Mouse (Mus musculus) limb, embryonic 13.5 days (tissue): ENCODE results near the gene Ahsg. TPM values are rescaled to one million over a fixed set of nuclear protein-coding genes. Genes with fewer than 3 reads are reported as not detected.

Source experiments
- ATAC-seq: fragments of 200-750 bp; cut with Nextera tagmentation; 2 replicates; pipeline ENCODE4 v1.8.0; 2017; ENCODE audit warnings: low read depth, moderate number of reproducible peaks, moderate TSS enrichment; ENCODE audit not compliant: low FRiP score
- H3K27ac ChIP-seq: fragments of 300-500 bp; sonication (generic); 2 replicates; pipeline ENCODE4 v1.5.1; 2015; ENCODE audit warnings: inconsistent platforms, mild to moderate bottlenecking, moderate library complexity
- H3K27me3 ChIP-seq: fragments of 300-500 bp; sonication (generic); 2 replicates; pipeline ENCODE4 v1.6.1; 2015; ENCODE audit warnings: mild to moderate bottlenecking, inconsistent platforms
- H3K36me3 ChIP-seq: fragments of 300-500 bp; sonication (generic); 2 replicates; pipeline ENCODE4 v1.6.1; 2015; ENCODE audit warnings: inconsistent platforms, mild to moderate bottlenecking, moderate library complexity
- H3K4me1 ChIP-seq: fragments of 300-500 bp; sonication (generic); 2 replicates; pipeline ENCODE4 v1.6.1; 2015; ENCODE audit warnings: inconsistent platforms
- H3K4me2 ChIP-seq: fragments of 300-500 bp; sonication (generic); replicated peaks from 2 replicates; pipeline ENCODE4 v1.6.1; 2015; ENCODE audit warnings: inconsistent platforms, mild to moderate bottlenecking, moderate library complexity
- H3K4me3 ChIP-seq: fragments of 300-500 bp; sonication (generic); 2 replicates; pipeline ENCODE4 v1.5.1; 2015; ENCODE audit warnings: moderate library complexity, mild to moderate bottlenecking, inconsistent platforms
- H3K9ac ChIP-seq: fragments of 300-500 bp; sonication (generic); 2 replicates; pipeline ENCODE4 v1.6.1; 2015; ENCODE audit warnings: mild to moderate bottlenecking, inconsistent platforms
- H3K9me3 ChIP-seq: fragments of 300-500 bp; sonication (generic); 2 replicates; pipeline ENCODE4 v1.6.1; 2016; ENCODE audit warnings: inconsistent platforms
- WGBS: fragments of 180-500 bp; shearing (Covaris S2); methylation state at CpG from one replicate; pipeline ENCODE4 v1.1.7; 2015; 5-methylcytosine and 5-hydroxymethylcytosine counted together
- polyA plus RNA-seq: library from polyadenylated mRNA; unstranded; fragments of >200 nt; fragmentation: Nextera tagmentation; extraction: Ambion mirVana; gene quantifications from 2 replicates; pipeline ENCODE4 v1.2.1, GENCODE M21; 2015

Ahsg gene
- polyA plus RNA-seq, 1 experiment from 2014 or later: not detected

GRCm38 (mm10) chr16:22891733-22892154, 667 bp downstream of the Ahsg start:
- 92% methylated on average over 8 of the region's 8 CpGs for WGBS
- no peak overlapping the region for H3K4me2 ChIP-seq
- no peaks in the 10 kb centered on the region for H3K9me3 ChIP-seq
- no peak for ATAC-seq
- H3K4me1 ChIP-seq: no peaks in the 10 kb centered on the region
- no peaks in the 10 kb centered on the region for H3K36me3 ChIP-seq
- no peak overlapping the region for H3K4me3 ChIP-seq
- no peak overlapping the region for H3K9ac ChIP-seq
- no peaks in the 10 kb centered on the region for H3K27me3 ChIP-seq
- no peak overlapping the region for H3K27ac ChIP-seq

DNA sequence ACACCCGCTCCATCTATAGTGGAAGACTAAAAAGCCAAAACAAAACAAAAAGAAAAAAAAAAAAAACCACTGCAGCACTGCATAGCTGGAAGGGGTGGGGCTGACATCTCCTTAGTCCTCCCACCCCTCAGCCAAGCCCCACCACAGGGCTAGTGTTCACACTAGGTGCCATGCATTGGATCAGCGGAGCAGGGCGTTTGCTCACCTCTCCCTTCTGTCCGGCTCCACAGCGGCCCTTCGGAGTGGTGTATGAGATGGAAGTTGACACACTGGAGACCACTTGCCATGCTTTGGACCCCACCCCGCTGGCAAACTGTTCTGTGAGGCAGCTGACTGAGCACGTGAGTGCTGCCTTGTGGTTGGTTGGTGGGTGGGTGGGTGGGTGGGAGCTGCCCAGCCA, 3.0 kb downstream of the Ahsg start:
- Histone ChIP-seq H3K4me2 (no peak overlapping the region), H3K9ac (no peak overlapping the region), H3K27ac (no peak overlapping the region), H3K27me3 (no peaks in the 10 kb centered on the region), H3K4me3 (no peak overlapping the region), H3K9me3 (no peaks in the 10 kb centered on the region), H3K36me3 (no peaks in the 10 kb centered on the region), H3K4me1 (peaks cover under 1% of the 10 kb centered on the region; the same call in 1 of the 2 replicates)
- 79% methylated on average over 8 of the region's 8 CpGs for WGBS
- no peak for ATAC-seq

- ATAC-seq: no peak
- H3K9ac ChIP-seq: no peak overlapping the region
- no peaks in the 10 kb centered on the region for H3K9me3 ChIP-seq
- H3K4me3 ChIP-seq: no peak overlapping the region
- peaks cover 7% of the 10 kb centered on the region for H3K4me1 ChIP-seq
- 70% methylated on average over 2 of the region's 2 CpGs for WGBS
- no peak overlapping the region for H3K27ac ChIP-seq
- no peaks in the 10 kb centered on the region for H3K27me3 ChIP-seq
- no peak overlapping the region for H3K4me2 ChIP-seq
- H3K36me3 ChIP-seq: no peaks in the 10 kb centered on the region
Measured at GRCm38 (mm10) chr16:22896618-22897017, 5.5 kb downstream of the Ahsg start.

DNA sequence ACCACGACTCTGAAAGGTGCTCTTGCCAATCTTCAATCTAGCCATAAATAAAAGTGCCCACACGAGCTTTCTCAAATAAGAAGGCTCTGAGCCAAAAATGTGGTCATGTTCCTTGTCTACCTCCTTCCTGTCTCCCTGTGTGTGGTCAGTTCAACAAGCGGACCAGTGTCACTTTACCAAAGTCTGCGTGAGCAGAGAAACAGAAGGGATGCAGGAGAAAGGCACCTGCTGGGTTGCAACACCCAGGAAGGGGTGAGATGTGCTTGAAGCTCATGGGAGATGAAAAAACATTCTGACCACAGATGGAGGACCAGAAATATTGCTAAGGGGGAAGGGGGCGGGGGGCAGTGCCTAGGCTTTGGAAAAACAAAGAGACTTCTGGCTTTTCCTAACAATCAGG, 8.3 kb downstream of the Ahsg start:
- ATAC-seq: no peak
- Histone ChIP-seq H3K9me3 (no peaks in the 10 kb centered on the region), H3K27me3 (no peaks in the 10 kb centered on the region), H3K36me3 (no peaks in the 10 kb centered on the region), H3K4me1 (peaks cover 7% of the 10 kb centered on the region), H3K27ac (no peak overlapping the region), H3K9ac (no peak overlapping the region), H3K4me2 (no peak overlapping the region), H3K4me3 (no peak overlapping the region)
- WGBS: 54% methylated on average over 5 of the region's 5 CpGs

- ATAC-seq: no peak
- 81% methylated on average over 10 of the region's 10 CpGs for WGBS
- Histone ChIP-seq H3K4me2 (no peak overlapping the region), H3K36me3 (no peaks in the 10 kb centered on the region), H3K27me3 (no peaks in the 10 kb centered on the region), H3K27ac (no peak overlapping the region), H3K4me3 (no peak overlapping the region), H3K9ac (no peak overlapping the region), H3K4me1 (peaks cover 7% of the 10 kb centered on the region), H3K9me3 (no peaks in the 10 kb centered on the region)
Measured at GRCm38 (mm10) chr16:22899866-22900570, 8.9 kb downstream of the Ahsg start.

DNA sequence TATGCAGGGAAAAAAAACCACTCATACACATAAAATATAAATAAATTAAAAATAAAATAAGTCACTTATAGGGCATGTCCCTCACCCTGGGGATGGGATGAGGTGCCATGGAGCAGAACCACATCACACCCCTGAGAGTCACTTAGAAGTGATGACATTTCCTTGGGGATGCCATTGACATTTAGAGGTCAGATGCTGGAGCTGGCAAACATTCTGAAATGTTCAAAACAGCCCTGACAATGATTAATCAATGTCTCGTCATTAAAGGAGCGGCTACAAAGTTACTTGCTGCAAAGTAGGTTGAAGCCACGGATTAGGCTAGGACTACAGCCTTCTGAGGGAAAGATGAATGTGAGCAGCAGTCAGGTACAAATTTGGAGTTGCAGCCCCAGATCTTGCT, 10.2 kb downstream of the Ahsg start:
- 88% methylated on average over 3 of the region's 3 CpGs for WGBS
- peaks cover 7% of the 10 kb centered on the region for H3K4me1 ChIP-seq
- no peak overlapping the region for H3K4me2 ChIP-seq
- no peaks in the 10 kb centered on the region for H3K27me3 ChIP-seq
- H3K36me3 ChIP-seq: no peaks in the 10 kb centered on the region
- ATAC-seq: no peak
- H3K9ac ChIP-seq: no peak overlapping the region
- H3K27ac ChIP-seq: no peak overlapping the region
- H3K4me3 ChIP-seq: no peak overlapping the region
- no peaks in the 10 kb centered on the region for H3K9me3 ChIP-seq

GRCm38 (mm10) chr16:22909290-22909689, 18.2 kb downstream of the Ahsg start:
- no peak overlapping the region for H3K4me3 ChIP-seq
- H3K9ac ChIP-seq: no peak overlapping the region
- 86% methylated on average over 6 of the region's 6 CpGs for WGBS
- no peak for ATAC-seq
- H3K4me2 ChIP-seq: no peak overlapping the region
- H3K9me3 ChIP-seq: no peaks in the 10 kb centered on the region
- H3K4me1 ChIP-seq: no peaks in the 10 kb centered on the region
- no peak overlapping the region for H3K27ac ChIP-seq
- H3K27me3 ChIP-seq: no peaks in the 10 kb centered on the region
- no peaks in the 10 kb centered on the region for H3K36me3 ChIP-seq

GRCm38 (mm10) chr16:22911986-22912385, 20.9 kb downstream of the Ahsg start:
- Histone ChIP-seq H3K9me3 (no peaks in the 10 kb centered on the region), H3K27ac (no peak overlapping the region), H3K36me3 (no peaks in the 10 kb centered on the region), H3K4me3 (no peak overlapping the region), H3K27me3 (no peaks in the 10 kb centered on the region), H3K4me1 (no peaks in the 10 kb centered on the region), H3K9ac (no peak overlapping the region), H3K4me2 (no peak overlapping the region)
- 80% methylated on average over 3 of the region's 3 CpGs for WGBS
- ATAC-seq: no peak

DNA sequence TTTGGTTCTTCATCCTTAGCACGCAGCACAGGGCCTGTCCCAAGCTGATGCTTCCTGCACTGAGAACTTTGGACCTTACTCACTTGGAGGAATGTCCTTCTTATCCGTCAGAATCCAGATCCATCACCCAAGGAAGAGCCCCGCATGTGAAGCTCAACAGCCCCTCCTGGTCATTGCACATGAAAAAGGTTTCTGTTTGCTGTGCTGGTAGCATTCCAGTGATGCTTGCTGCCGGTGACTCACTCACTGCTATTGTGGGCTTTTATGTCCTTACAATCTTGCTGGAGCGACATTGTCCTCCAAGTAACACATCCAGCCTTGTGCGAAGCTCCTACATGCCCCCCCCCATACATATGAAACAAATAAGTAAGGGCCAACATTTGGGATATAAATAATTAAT, 21.8 kb downstream of the Ahsg start:
- Histone ChIP-seq H3K4me3 (no peak overlapping the region), H3K27me3 (no peaks in the 10 kb centered on the region), H3K4me1 (no peaks in the 10 kb centered on the region), H3K9me3 (no peaks in the 10 kb centered on the region), H3K27ac (no peak overlapping the region), H3K9ac (no peak overlapping the region), H3K4me2 (no peak overlapping the region), H3K36me3 (no peaks in the 10 kb centered on the region)
- WGBS: 82% methylated on average over 6 of the region's 6 CpGs
- no peak for ATAC-seq

- ATAC-seq: no peak
- Histone ChIP-seq H3K9ac (no peak overlapping the region), H3K27me3 (no peaks in the 10 kb centered on the region), H3K4me1 (peaks cover 6% of the 10 kb centered on the region; the same call in 1 of the 2 replicates), H3K36me3 (no peaks in the 10 kb centered on the region), H3K4me2 (no peak overlapping the region), H3K9me3 (no peaks in the 10 kb centered on the region), H3K4me3 (no peak overlapping the region), H3K27ac (no peak overlapping the region)
Measured at GRCm38 (mm10) chr16:22914276-22914675, 23.2 kb downstream of the Ahsg start.

- H3K9ac ChIP-seq: no peak within 1 kb of the TSS
- peaks cover 6% of the 10 kb centered on the region; the same call in 1 of the 2 replicates for H3K4me1 ChIP-seq
- H3K27ac ChIP-seq: no peak within 1 kb of the TSS
- H3K36me3 ChIP-seq: no peaks in the 10 kb centered on the region
- H3K9me3 ChIP-seq: no peaks in the 10 kb centered on the region
- no peak within 1 kb of the TSS; the same call in 1 of the 2 replicates for H3K4me2 ChIP-seq
- no peak within 1 kb of the TSS for H3K4me3 ChIP-seq
- H3K27me3 ChIP-seq: no peaks in the 10 kb centered on the region
- ATAC-seq: no peak
- 93% methylated on average over 5 of the region's 5 CpGs for WGBS
Measured at GRCm38 (mm10) chr16:22918034-22918433, 27.0 kb downstream of the Ahsg start, which contains the start of gene Fetub. Fetub (plus strand) TSS chr16:22918334.

DNA sequence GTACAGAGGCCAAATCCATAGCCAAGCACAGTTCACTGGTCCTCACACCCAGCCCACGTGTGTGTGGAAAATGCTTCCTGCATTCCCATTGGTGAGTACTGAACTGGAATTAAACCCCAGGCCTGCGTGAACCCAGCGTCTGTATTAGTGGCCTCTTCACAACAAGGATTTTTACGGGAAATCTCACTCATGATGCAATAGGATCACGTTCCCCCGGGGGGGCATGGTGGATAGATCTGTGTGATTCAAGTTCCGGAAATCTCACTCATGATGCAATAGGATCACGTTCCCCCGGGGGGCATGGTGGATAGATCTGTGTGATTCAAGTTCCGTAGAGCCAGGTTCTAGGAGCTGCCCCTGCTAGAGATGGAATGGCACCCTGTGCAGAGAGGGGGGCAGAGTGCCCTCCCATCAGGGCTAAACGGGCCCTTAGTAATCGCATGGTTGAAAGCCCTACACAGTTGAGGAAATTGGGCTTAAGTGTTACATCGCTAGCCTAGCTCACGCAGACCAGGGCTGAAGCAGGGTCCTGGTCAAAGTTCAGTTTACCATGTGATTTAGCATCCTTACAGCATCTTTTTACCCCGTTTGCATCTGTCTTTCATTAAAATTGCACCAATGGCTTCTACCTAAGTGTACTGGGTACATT, 27.7 kb downstream of the Ahsg start:
- Histone ChIP-seq H3K27me3 (no peaks in the 10 kb centered on the region), H3K4me2 (no peak overlapping the region; the same call in 1 of the 2 replicates), H3K9ac (no peak overlapping the region), H3K4me3 (no peak overlapping the region), H3K9me3 (no peaks in the 10 kb centered on the region), H3K36me3 (no peaks in the 10 kb centered on the region), H3K4me1 (peaks cover 6% of the 10 kb centered on the region; the same call in 1 of the 2 replicates), H3K27ac (no peak overlapping the region)
- no peak for ATAC-seq
- WGBS: 44% methylated on average over 15 of the region's 15 CpGs
